Mouse (Mus musculus): ENCODE results near the gene Mrgprh.

- no peak for TF ChIP-seq CTCF (IDR thresholded peaks at IDR 0.05; ENCODE audit: borderline replicate concordance, control insufficient read depth, extremely low read depth, insufficient read depth, low read length, poor library complexity)
- TF ChIP-seq POLR2A (IDR thresholded peaks at IDR 0.05; ENCODE audit: control insufficient read depth, extremely low read depth, insufficient read depth, low read length, poor library complexity), result no peak
These were observed 17.8 kb upstream of the Mrgprh start for GRCm38 (mm10) chr17:12858072-12858471.
